Mouse (Mus musculus) testis, postnatal 14 days (tissue): ENCODE data around the gene Efcab11.

ENCODE experiments used
- DNase-seq: peaks from one replicate; pipeline ENCODE4 v3.0.0; 2021; ENCODE audit warnings: low spot score

Efcab11 gene

GRCm38 (mm10) chr12:99752986-99753385 lies 131.3 kb downstream of the Efcab11 start:
- no peak for DNase-seq

- no peak for DNase-seq
These were observed 134.8 kb downstream of the Efcab11 start for GRCm38 (mm10) chr12:99749391-99749790.

DNA sequence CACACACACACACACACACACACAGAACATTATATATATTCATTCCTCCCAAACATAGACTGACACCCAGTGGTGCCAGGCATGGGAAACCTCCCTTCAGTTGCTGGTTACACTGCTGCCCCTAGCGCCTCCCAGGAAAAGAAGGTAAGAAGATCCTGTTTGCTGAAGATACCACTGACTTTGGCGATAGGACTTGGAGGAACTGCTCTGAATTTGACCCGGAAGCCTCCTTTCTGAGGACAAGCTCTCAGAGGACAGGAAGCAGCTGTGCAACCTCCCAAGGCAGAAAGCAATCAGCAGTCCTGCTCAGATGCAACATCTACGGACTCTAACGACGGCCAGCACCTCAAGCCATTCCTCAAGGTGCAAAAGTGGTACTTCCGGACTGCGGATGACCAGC lies 142.6 kb downstream of the Efcab11 start:
- DNase-seq, result no peak

DNA sequence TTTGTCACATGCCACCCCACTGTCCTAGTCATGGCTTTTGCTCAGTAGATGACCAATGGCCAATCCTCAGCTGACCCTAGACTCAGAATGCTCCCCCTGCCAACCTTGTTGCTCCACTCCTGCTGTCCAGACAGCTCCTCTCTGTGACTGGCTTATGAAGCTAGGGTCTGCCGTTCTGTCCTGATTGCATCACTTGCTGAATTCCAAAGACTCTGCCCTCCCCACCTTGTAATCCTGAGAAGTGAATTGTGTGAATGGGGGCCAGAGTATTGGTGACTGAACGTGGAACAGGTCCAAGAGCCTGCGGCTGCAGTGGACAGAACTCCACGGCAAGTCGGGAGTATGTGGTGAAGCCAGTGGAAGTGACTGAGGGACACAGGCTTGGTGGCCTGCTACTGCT lies 145.0 kb downstream of the Efcab11 start:
- DNase-seq, result no peak

GRCm38 (mm10) chr12:99738256-99738655 lies 146.0 kb downstream of the Efcab11 start:
- no peak for DNase-seq

DNA sequence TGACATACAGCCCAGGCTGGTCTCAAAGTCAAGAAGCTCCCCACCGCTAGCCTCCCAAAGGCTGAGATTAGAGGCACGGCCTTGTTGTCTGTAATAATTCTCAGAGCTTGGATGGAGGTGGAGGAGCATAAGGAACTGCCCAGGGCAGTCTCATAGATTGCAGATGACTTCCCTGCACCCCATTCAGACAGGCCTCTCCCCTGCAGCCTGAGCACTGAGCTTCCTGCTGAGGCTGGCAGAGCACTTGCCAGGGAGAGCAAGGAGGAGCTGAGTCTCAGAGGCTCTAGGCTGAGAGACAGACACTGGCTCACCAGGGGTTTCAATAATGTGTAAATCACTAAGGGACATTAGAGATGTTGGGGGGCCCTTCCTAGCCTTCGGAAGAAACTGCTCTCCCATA lies 147.3 kb downstream of the Efcab11 start:
- no peak for DNase-seq

DNA sequence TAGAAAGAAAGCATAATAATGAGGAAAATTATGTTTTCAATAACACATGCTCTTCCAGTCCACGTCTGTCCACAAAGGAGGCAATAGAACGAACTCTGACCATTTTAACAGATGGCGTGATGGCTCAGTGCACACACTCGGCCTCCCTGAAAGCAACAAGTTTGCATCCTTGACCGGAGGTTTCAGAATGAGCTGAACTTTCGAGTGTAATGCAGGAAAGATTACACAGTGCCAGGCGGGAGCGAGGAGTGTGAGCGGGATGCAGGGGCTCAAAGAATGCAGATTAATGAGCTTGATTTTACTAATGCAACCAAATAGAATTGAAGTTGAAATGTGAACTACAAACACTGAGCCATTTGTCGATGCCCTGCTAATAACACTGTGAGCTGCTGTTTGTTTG lies 149.1 kb downstream of the Efcab11 start:
- DNase-seq, result no peak

DNA sequence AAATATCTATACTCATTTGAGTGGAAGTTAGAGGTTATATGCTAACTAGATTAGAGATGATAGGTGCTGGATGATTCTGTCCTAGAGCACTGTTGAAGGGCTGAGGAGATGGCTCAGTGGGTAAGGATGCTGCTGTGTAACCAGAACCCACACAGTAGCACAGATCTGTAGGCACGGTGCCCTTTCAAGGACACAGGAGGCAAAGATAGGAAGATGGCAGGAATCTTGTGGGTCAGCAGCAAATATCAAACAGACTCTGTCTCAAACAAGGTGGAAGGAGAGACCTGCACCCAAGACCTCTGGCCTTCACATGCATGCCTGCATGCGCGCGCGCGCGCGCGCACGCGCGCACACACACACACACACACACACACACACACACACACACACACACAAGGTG lies 160.0 kb downstream of the Efcab11 start:
- no peak for DNase-seq

- no peak for DNase-seq
These were observed 160.4 kb downstream of the Efcab11 start for GRCm38 (mm10) chr12:99723791-99724190.

DNA sequence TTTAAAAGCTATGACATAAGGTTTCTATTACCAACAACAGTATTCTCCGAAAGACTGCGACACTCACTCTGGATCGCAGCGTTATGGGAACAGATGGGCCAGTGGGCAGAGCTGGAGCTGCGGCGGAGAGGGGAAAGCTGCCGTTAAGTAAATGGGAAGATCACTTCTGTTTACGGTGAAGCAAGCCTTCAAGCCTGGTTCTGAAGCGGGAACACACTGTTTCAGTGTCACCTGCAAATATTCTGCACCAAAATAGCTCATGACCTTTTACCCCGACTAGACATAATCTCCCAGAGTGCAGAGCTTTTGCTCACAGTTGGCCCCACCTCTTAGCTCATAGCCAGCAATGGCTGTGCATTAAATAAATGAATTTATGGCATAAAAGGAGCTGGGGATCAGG lies 162.9 kb downstream of the Efcab11 start:
- DNase-seq, result no peak

GRCm38 (mm10) chr12:99719777-99720176 lies 164.5 kb downstream of the Efcab11 start:
- no peak for DNase-seq

DNA sequence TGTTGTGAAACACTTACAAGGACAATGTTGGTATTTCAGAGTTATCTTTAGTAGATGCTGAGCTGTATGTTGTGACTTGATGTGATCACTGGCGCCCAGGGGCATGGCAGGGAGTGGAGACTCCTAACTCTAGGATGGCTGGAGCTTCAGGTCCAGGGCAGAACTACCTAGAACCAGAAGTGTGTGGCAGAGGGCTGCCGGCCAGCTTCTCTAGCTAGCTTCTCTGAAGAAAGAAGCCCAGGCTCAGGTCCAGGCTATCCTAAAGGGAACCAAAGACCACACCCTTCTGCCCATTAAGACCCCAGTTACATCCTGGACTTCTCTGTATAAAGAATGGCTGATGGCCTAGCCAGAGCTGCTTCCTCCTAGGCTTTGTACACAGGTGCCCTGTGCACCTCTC lies 166.1 kb downstream of the Efcab11 start:
- DNase-seq, result no peak

GRCm38 (mm10) chr12:99716038-99716610 lies 168.1 kb downstream of the Efcab11 start:
- DNase-seq, result no peak

- no peak for DNase-seq
These were observed 168.9 kb downstream of the Efcab11 start for GRCm38 (mm10) chr12:99715129-99716037.

DNA sequence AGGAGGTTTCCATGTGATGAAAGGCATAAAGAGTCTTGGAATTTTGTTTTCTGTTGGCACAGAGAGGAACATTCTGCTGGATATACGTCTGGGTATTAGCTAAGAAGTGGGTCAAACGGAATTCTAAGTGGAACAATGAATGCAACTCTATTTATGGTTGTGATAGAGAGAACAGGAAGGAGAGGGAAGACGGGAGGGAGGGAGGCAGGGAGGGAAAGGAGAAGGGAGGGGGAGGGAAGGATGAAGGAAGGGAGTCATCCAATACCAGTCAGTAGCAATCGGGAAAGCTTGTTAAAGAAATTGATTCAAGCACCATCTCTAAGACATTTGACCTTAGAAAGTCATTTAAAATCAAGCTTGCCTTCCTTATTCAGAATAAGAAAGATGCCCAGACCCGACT lies 172.0 kb downstream of the Efcab11 start:
- DNase-seq, result no peak

DNA sequence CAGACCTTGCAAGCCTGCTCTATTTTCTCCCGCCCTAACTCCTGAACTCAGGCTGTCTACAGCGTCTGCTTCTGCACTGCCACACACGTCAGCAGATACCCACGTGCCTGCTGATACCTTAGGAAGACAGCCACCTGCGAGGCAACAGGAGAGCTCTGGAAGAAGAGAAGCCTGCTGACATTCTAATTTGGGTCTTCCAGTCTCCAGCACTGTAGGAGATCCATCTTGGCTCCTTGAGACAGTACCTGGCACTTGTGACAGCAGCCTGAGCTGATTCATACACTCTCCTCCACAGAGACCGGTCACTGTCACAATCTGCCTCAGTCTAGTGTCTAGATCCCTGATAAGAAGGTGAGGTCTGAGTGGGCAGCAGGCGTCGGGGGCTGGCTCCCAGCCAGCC lies 182.0 kb downstream of the Efcab11 start:
- DNase-seq, result no peak

DNA sequence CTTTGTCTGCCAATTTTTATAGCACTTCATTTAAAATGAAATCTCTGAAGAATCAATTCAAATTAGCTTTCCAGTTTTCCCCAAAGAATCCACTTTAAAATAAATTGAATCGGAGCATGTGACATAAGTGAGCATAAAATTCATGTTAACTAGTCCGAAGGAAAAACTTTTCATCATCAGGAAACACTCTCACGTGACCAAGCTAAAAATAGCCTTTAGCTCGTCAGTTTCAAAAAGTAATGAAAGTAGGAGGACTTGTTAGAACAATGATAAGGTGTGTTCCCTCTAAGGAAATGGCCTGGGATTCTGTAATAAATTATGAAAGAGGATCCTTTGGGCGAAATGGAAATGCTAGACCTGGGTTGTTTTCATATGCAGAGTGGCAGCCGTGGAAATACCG lies 183.9 kb downstream of the Efcab11 start:
- DNase-seq, result no peak

GRCm38 (mm10) chr12:99699379-99700023 lies 184.7 kb downstream of the Efcab11 start:
- no peak for DNase-seq

- DNase-seq, result no peak
These were observed 190.2 kb downstream of the Efcab11 start for GRCm38 (mm10) chr12:99694066-99694465.

DNA sequence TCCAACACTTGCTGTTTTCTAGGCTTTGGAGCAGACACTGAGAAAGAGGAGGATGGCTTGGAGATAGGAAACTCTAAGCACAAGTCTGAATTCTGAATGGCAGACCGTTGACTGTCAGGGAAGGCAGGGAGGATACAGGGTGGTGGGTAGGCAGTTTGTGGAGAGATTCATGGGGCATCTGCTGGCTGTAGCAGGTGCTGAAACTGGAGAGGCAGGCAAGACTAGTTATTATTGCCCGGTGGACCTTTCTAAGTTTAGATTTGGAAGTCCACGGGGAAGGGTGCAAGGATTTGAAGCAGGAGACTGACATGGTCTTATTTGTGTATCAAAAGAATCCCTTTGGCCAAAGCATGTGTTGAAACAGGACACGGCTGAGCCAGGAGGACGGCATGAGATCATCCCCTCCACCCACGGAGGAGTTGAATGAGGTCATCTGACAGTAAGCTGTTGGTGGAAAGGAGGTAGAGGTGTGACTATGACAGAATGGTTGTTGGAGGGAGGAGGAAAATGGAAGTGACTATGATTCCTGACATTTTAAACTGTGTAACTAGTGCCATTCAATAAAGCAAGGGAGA lies 197.7 kb downstream of the Efcab11 start:
- DNase-seq, result no peak

GRCm38 (mm10) chr12:99685451-99686100 lies 198.7 kb downstream of the Efcab11 start:
- no peak for DNase-seq

DNA sequence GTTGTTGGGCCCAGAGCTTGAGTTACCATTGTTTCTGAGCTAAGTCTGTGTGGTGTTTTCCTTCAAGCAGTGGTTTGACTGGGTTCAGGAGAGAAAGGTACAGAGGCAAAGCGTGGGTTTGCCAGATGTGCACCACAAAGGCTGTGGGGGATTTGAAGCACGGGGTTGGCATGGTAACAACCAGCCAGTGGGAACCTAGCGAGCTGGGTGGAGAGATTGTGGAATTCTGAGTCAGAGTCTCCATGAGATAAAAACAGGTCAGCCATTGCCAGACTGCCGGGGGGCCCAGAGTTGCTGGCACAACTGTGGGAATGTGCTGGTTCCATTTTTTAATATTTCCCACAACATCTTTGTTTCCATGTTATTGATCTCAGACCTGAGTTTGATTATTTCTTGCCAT lies 202.6 kb downstream of the Efcab11 start:
- no peak for DNase-seq
